Mouse (Mus musculus) neural tube, embryonic 10.5 days (tissue): ENCODE measurements at regions not wholly inside any gene's neighbourhood (a gene's known extent, or its start where the extent isn't known, plus 50 kb on each side); places are given as distances from the start of the nearest gene placed in this dataset.
A peak's percentile ranks its signal among the peaks of the same experiment; 100 is the strongest.

Source experiments
- DNase-seq: peaks from one replicate; pipeline ENCODE4 v3.0.0-alpha.2; 2017; ENCODE audit warnings: low spot score; ENCODE audit errors: extremely low spot score

GRCm38 (mm10) chr2:115307248-115307647 is 274.3 kb upstream of the BC052040 start:
- DNase-seq: no peak

GRCm38 (mm10) chr2:115309856-115310631 is 271.5 kb upstream of the BC052040 start:
- peak; percentile 29 for DNase-seq

- DNase-seq: no peak
These were observed 263.0 kb upstream of the BC052040 start for GRCm38 (mm10) chr2:115318551-115318950.

GRCm38 (mm10) chr2:115322582-115322981 is 258.9 kb upstream of the BC052040 start:
- DNase-seq: no peak

GRCm38 (mm10) chr2:115326526-115326925 is 255.0 kb upstream of the BC052040 start:
- DNase-seq: no peak

GRCm38 (mm10) chr2:115338178-115338577 is 243.3 kb upstream of the BC052040 start:
- DNase-seq: no peak

GRCm38 (mm10) chr2:115339034-115339433 is 242.5 kb upstream of the BC052040 start:
- DNase-seq: no peak

- no peak for DNase-seq
These were observed 239.2 kb upstream of the BC052040 start for GRCm38 (mm10) chr2:115342360-115342759.

- DNase-seq: no peak
These were observed 235.0 kb upstream of the BC052040 start for GRCm38 (mm10) chr2:115346551-115346950.

- no peak for DNase-seq
These were observed 233.3 kb upstream of the BC052040 start for GRCm38 (mm10) chr2:115348263-115348662.

- no peak for DNase-seq
These were observed 210.4 kb upstream of the BC052040 start for GRCm38 (mm10) chr2:115371072-115371471.

GRCm38 (mm10) chr2:115375336-115375735 is 206.2 kb upstream of the BC052040 start:
- DNase-seq: no peak

GRCm38 (mm10) chr2:115384414-115385180 is 196.9 kb upstream of the BC052040 start:
- no peak for DNase-seq

GRCm38 (mm10) chr2:115385207-115386168 is 196.0 kb upstream of the BC052040 start:
- DNase-seq: peak; percentile 24

GRCm38 (mm10) chr2:115391575-115391974 is 189.9 kb upstream of the BC052040 start:
- DNase-seq: no peak

GRCm38 (mm10) chr2:115392082-115392762 is 189.3 kb upstream of the BC052040 start:
- DNase-seq: peak; percentile 18

GRCm38 (mm10) chr2:115394091-115394490 is 187.4 kb upstream of the BC052040 start:
- no peak for DNase-seq

GRCm38 (mm10) chr2:115398550-115398949 is 183.0 kb upstream of the BC052040 start:
- DNase-seq: no peak

GRCm38 (mm10) chr2:115399107-115399740 is 182.3 kb upstream of the BC052040 start:
- DNase-seq: no peak

GRCm38 (mm10) chr2:115399987-115400550 is 181.4 kb upstream of the BC052040 start:
- DNase-seq: no peak
